Mouse (Mus musculus) spleen, postnatal 4 days (tissue): ENCODE measurements around the gene Nup153.
A peak's percentile ranks its signal among the peaks of the same experiment; 100 is the strongest.

Experiments
- DNase-seq, 2 experiments: peaks; one replicate each; pipeline ENCODE4 v3.0.0; 2022; ENCODE audit warnings: low spot score in 2 of 2

Gene Nup153

DNA sequence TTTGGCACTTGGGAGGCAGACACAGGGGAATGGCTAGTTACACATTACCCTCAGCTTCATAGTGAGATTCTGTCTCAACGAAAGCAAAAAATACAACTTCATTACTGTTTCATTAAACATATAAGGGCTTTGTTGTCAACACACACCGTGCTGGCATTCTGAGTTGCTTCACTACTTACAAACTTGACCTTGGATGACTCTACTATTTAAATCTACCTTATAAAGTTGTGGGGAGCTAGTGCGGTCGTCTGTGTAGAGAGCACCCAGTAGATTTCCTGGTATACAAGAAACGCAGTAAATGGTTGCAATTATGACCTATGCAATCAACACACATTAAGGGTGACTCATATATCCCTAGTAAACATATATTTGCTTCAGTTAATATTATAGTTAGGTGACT lies 671 bp upstream of the Nup153 start:
- no peak for DNase-seq

GRCm38 (mm10) chr13:46727038-46727836 lies 503 bp downstream of the Nup153 start:
- peak; percentile 68 to 88 for DNase-seq

GRCm38 (mm10) chr13:46726288-46727037 lies 1.3 kb downstream of the Nup153 start:
- peak in 1 of 2 experiments; percentile 68 for DNase-seq

DNA sequence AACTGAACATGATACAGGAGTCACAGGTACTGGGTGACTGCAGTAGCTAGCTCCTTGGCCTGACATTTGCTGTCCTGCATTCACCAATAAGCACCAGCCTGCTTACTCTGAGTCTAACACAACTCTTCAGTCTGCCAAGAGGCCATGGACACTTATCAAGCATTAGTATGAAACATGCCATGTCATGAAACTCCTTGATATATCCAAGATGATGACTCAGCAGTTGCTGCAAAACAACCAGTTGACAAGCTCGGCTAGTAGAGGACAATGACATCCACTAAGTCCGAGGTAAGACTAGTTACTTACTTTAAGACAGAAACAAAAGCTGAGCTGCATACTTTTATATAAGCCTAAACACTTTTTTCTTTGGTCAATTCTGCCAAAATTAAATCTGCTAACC lies 2.5 kb downstream of the Nup153 start:
- peak in 1 of 2 experiments; percentile 55 for DNase-seq

GRCm38 (mm10) chr13:46724371-46724770 lies 3.4 kb downstream of the Nup153 start:
- no peak for DNase-seq

DNA sequence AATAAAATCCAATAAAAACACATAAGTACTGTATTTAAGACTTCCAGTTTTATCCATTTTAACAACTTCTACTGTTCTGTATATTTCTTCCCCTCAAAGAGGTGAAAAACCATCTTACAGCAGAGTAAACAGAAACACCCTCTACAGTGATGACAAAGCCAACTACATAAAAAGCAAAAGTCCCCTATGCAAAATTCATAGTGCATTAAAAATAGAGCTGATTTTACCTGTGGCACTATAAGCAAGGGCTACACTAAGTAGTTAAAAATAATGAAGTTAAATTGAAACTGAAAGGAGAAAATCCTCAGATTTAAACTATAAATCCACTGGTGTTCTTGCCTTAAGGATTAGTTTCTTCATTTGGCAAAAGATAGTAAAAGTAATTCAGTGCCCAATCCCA lies 6.7 kb downstream of the Nup153 start:
- no peak for DNase-seq

DNA sequence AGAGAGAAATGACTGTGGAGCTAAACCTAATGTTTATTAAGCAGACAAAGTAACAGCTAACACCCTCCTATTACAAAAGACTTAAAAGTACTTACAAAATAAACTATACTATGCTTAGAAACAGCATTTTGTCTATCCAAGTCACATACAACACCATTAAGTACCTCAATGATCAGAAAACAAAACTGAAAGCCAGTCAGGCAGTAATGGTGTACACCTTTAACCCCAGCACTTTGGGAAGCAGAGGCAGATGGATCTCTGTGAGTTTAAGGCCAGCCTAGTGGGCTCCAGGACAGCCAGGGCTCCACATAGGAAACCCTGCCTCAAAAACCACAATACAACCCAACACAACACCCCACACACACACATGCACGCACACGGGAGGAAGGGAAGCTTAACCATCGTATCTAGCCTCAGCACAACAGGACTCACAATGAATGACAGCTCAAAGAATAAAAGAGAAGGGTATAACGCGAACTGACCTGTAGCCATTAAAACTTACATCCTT lies 8.8 kb downstream of the Nup153 start:
- no peak for DNase-seq

GRCm38 (mm10) chr13:46715976-46716639 lies 11.6 kb downstream of the Nup153 start:
- no peak for DNase-seq

- no peak for DNase-seq
These were observed 14.3 kb downstream of the Nup153 start for GRCm38 (mm10) chr13:46713486-46713885.

DNA sequence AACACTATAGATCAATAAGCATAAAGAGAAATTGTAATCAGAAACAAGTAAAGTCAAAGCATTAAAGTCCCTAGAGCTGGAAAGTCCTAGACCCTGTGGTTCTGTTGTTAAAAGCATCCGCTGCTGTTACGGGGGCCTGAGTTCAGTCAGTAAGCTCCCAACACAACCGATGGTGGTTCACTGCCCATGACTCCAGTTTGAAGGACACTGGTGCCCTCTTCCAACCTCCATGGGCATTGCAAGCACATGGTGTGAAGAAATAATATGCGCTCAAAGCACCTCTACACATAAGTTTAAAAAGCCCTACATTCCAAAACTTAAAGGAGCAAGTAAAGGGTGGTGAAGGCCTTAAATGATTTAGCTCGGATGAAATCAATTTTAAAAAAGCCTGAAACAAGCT lies 24.6 kb downstream of the Nup153 start:
- DNase-seq = no peak

DNA sequence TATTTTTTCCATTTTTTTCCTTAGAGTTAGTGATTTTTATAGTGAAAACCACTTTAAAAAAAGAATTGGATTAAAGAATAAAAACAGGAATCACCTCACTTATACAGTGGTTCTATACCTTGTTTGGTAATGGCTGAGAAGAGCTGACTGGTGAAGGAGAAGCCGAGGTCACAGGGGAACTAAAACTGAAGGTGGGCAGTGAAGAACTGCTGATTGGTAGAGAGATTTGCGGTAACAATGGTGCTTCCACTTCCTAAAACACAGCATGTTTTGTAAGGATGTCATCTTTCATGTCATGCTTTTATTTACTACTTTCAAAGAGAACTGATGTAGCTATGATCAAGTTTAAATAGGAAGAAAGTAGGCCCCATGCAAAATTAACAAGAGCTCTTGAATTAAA lies 26.3 kb downstream of the Nup153 start:
- DNase-seq = no peak

GRCm38 (mm10) chr13:46699372-46699771 lies 28.4 kb downstream of the Nup153 start:
- DNase-seq = no peak

GRCm38 (mm10) chr13:46696788-46697187 lies 31.0 kb downstream of the Nup153 start:
- no peak for DNase-seq

DNA sequence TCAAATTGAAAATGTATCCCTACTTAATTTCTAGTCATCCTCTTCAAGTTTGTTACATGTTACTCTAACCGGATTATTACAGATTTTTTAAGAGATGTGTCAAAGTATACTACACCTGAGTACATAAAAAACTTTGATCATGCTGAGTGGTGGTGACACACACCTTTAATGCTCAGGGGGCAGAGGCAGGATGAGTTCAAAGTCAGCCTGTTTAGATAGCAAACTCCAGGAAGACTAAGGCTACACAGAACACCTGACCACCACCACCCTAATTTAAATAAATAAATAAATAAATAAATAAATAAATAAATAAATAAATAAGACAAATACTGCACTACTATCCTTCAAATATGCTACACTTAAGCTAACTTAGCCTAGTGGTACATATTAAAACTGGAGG lies 31.8 kb downstream of the Nup153 start:
- no peak for DNase-seq

- DNase-seq = no peak
These were observed 32.3 kb downstream of the Nup153 start for GRCm38 (mm10) chr13:46695296-46695908.

GRCm38 (mm10) chr13:46690559-46691241 lies 37.0 kb downstream of the Nup153 start:
- DNase-seq = no peak

GRCm38 (mm10) chr13:46683370-46683769 lies 44.4 kb downstream of the Nup153 start:
- DNase-seq = no peak

DNA sequence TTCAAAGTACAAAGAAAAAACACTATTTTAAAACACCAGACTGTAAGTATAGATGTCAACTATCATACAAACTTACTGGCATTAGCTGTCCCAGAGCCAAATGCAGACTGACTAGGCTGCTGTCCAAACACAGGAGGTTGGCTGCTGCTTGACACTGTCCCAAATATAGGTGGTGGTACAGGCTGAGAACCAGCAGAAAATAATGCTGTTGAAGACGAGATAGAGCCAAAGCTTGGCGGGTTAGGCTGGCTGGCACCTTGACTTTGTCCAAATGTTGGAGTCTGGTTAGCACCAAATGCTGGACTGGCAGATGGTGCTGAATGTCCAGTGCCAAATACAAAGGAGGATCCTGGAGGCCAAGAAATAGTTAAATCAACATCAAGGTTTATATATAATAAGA lies 44.8 kb downstream of the Nup153 start:
- DNase-seq = no peak

DNA sequence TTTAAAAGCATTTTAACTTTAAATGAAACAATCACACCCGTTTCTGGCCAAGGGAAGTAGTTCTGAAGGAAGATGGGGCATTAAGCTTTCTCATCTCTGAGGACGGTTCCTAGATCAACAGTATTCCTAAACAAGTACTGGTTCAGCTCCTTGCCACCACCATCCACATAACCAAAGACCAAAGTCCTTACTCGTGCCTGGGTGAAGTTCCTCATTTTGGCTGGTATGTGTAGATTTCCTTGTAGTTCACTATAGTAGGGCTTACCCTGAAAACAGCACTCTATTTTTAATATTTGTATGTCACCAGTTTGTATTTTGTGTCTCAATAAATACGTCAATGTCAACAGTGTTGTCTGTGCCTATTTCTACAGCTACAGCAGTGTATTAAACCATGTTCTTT lies 50.0 kb downstream of the Nup153 start:
- no peak for DNase-seq

GRCm38 (mm10) chr13:46674601-46675000 lies 53.1 kb downstream of the Nup153 start:
- DNase-seq = no peak

DNA sequence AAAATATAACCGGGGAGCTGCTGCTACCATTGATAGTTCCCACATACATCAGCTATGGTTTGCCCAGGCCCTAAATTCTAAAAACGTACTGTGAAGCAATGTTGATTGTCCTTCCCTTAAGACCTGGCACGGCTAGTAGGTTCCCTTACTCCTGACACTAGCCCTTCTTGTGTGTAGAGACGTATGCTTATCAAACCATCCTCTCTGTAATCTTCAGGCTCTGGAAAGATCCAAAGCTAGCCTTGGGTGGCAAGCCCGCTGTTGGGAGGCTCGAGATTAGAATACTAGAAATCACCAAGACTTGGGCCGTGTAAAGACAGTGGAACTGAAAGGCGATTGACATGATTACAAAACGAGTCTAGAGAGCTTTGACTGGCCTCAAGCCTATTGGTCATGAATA lies 57.2 kb downstream of the Nup153 start:
- DNase-seq = no peak
